Mouse (Mus musculus) heart, adult 2 months (tissue): ENCODE results near the gene Fibcd1. TPM values are rescaled to one million over a fixed set of nuclear protein-coding genes. Genes with fewer than 3 reads are reported as not detected.
A peak's percentile ranks its signal among the peaks of the same experiment; 100 is the strongest.

Experiments used
- DNase-seq, 2 experiments: peaks; one replicate each; pipeline ENCODE4 v3.0.0; 2021
- H3K27ac ChIP-seq: fragments of 200-600 bp; 2 replicates; pipeline ENCODE4 v1.8.1; 2022
- H3K27me3 ChIP-seq: fragments of 200-500 bp; 2 replicates; pipeline ENCODE4 v1.6.1; 2012; ENCODE audit warnings: mild to moderate bottlenecking, low read length, inconsistent platforms, mixed read lengths; ENCODE audit not compliant: control insufficient read depth, insufficient read depth
- H3K36me3 ChIP-seq: fragments of 200-500 bp; 2 replicates; pipeline ENCODE4 v1.6.1; 2012; ENCODE audit warnings: low read length, inconsistent platforms; ENCODE audit not compliant: control insufficient read depth, insufficient read depth
- H3K4me1 ChIP-seq: fragments of 200-500 bp; 2 replicates; pipeline ENCODE4 v1.6.1; 2011; ENCODE audit warnings: low read length; ENCODE audit not compliant: control insufficient read depth, insufficient read depth
- H3K4me3 ChIP-seq: fragments of 200-600 bp; 2 replicates; pipeline ENCODE4 v1.8.1; 2022
- H3K79me2 ChIP-seq: fragments of 200-500 bp; replicated peaks from 2 replicates; pipeline ENCODE4 v1.6.1; 2012; ENCODE audit warnings: mild to moderate bottlenecking, inconsistent platforms, low read length, moderate library complexity, mixed read lengths; ENCODE audit not compliant: control insufficient read depth, insufficient read depth
- H3K9ac ChIP-seq: fragments of 200-500 bp; 2 replicates; pipeline ENCODE4 v1.6.1; 2012; ENCODE audit warnings: low read depth, mild to moderate bottlenecking, control low read depth, inconsistent platforms, low read length, mixed read lengths
- CTCF ChIP-seq: fragments of 200-600 bp; IDR thresholded peaks from 2 replicates; pipeline ENCODE4 v1.8.1; 2022; ENCODE audit warnings: antibody characterized with exemption, mild to moderate bottlenecking, moderate library complexity
- EP300 ChIP-seq: fragments of 200-500 bp; IDR thresholded peaks from 2 replicates; pipeline ENCODE4 v1.6.1; 2011; ENCODE audit warnings: low read depth, low read length, control low read depth; ENCODE audit not compliant: insufficient read depth
- POLR2A ChIP-seq: fragments of 200-500 bp; IDR thresholded peaks from 2 replicates; pipeline ENCODE4 v1.6.1; 2011; ENCODE audit warnings: mild to moderate bottlenecking, low read depth, low read length, control low read depth; ENCODE audit not compliant: insufficient read depth
- WGBS: fragments of 180-500 bp; shearing (Covaris S2); methylation state at CpG from one replicate; pipeline ENCODE4 v1.1.7; 2018; 5-methylcytosine and 5-hydroxymethylcytosine counted together
- intact Hi-C: fragments of 180-260 bp; cut with DNase I; formaldehyde crosslinking; loops from one replicate; pipeline ENCODE4 v1.15.1; 2025
- polyA plus RNA-seq: library from polyadenylated mRNA; depleted of rRNA; stranded (reverse); fragments of >200 nt; gene quantifications from 2 replicates; pipeline ENCODE4 v1.2.3, GENCODE M21; 2012; rRNA removed
- total RNA-seq, 2 experiments: library from RNA; stranded (reverse); gene quantifications; 2 replicates each; pipeline ENCODE4 v1.2.3; 2021

Gene Fibcd1
- total and polyA plus RNA-seq, 3 experiments: not detected

DNA sequence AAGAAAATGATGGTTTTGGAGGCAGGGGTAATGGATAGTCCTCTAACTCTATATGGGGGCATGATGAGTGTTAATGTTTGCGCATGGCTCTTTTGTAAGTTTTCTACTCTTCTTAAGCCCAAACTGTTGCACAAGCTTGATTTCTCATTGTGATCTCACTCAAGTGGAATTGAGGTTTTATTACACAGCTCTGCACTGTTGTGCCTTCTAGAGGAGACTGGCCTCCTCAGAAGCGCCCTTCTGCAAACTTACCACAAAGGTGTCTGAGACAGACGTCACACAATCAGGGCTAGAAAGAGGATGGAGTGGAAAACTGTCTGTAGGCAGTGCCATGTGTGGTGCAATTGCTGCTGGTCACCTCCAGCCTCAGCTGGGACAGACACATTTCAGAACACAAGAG lies 69.3 kb downstream of the Fibcd1 start:
- H3K36me3 ChIP-seq: peaks cover 7% of the 10 kb centered on the region
- no peak for DNase-seq
- H3K27ac ChIP-seq: peak overlapping the region; percentile 60
- no peak overlapping the region for H3K4me3 ChIP-seq
- intact Hi-C loops: no loop called here
- no peak overlapping the region for H3K9ac ChIP-seq
- no peaks in the 10 kb centered on the region for H3K27me3 ChIP-seq
- WGBS: 75% methylated on average over 3 of the region's 3 CpGs
- peaks cover 17% of the 10 kb centered on the region for H3K4me1 ChIP-seq
- TF ChIP-seq CTCF (no peak), EP300 (no peak), POLR2A (no peak)
- H3K79me2 ChIP-seq: peaks cover 5% of the 10 kb centered on the region

- Histone ChIP-seq H3K4me3 (no peak overlapping the region; the same call in 1 of the 2 replicates), H3K9ac (peak overlapping the region; percentile 54), H3K36me3 (peaks cover 21% of the 10 kb centered on the region), H3K4me1 (peaks cover 42% of the 10 kb centered on the region), H3K27me3 (no peaks in the 10 kb centered on the region), H3K27ac (peak overlapping the region; percentile 91), H3K79me2 (peaks cover 8% of the 10 kb centered on the region)
- 2% methylated on average over 7 of the region's 7 CpGs for WGBS
- TF ChIP-seq CTCF (peak; percentile 50), EP300 (peak; percentile 86), POLR2A (no peak)
- DNase-seq: peak; percentile 77 to 86
- intact Hi-C loops: no loop called here
Observed at GRCm38 (mm10) chr2:31770781-31771441, 74.9 kb downstream of the Fibcd1 start.

- H3K79me2 ChIP-seq: peaks cover 4% of the 10 kb centered on the region
- peak overlapping the region; percentile 91 for H3K27ac ChIP-seq
- TF ChIP-seq CTCF: no peak
- no peak for TF ChIP-seq POLR2A
- peak; percentile 81 for TF ChIP-seq EP300
- DNase-seq: peak; percentile 85 to 88
- intact Hi-C loops: loop anchor here (1.0 kb wide), 1 partner anchor 8 kb away; no protein-coding TSS in a partner anchor
- peak overlapping the region; percentile 20 for H3K9ac ChIP-seq
- H3K4me3 ChIP-seq: peak overlapping the region; percentile 23; the same call in 1 of the 2 replicates
- H3K4me1 ChIP-seq: peaks cover 47% of the 10 kb centered on the region
- WGBS: 9% methylated on average over 6 of the region's 6 CpGs
- peaks cover 21% of the 10 kb centered on the region for H3K36me3 ChIP-seq
- H3K27me3 ChIP-seq: no peaks in the 10 kb centered on the region
Observed at GRCm38 (mm10) chr2:31769631-31770111, 76.1 kb downstream of the Fibcd1 start.

DNA sequence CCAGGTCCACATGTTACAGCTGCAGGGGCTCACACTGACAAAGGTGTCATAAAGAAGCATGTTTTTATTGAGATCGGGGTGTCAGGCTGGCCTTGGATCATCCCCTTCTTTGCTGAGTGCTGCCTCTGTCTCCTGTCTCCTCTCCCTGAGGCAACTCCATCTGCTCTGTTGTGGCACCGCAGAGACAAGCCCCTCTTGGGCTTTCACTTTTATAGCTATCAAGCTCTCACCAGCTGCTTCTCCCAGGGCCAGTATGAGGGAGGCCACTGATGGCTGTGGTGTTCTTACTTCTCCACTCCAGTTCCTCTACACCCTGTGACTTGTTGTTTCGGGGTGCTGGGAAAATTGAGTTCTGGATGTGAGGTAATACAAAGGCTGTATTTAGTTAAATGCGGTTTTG lies 76.7 kb downstream of the Fibcd1 start:
- 21% methylated on average over 4 of the region's 4 CpGs for WGBS
- no peak for DNase-seq
- Histone ChIP-seq H3K4me1 (peaks cover 47% of the 10 kb centered on the region), H3K27me3 (no peaks in the 10 kb centered on the region), H3K79me2 (peaks cover 4% of the 10 kb centered on the region), H3K4me3 (peak overlapping the region; percentile 23), H3K27ac (peak overlapping the region; percentile 91), H3K9ac (peak overlapping the region; percentile 60), H3K36me3 (peaks cover 21% of the 10 kb centered on the region)
- intact Hi-C loops: loop anchor here (1.0 kb wide), 1 partner anchor 8 kb away; no protein-coding TSS in a partner anchor
- no peak for TF ChIP-seq EP300
- TF ChIP-seq CTCF: no peak
- TF ChIP-seq POLR2A: no peak

- no peak overlapping the region for H3K4me3 ChIP-seq
- no peak overlapping the region for H3K9ac ChIP-seq
- TF ChIP-seq CTCF (no peak), POLR2A (no peak), EP300 (no peak)
- 54% methylated on average over 4 of the region's 4 CpGs for WGBS
- peak overlapping the region; percentile 18; the same call in 1 of the 2 replicates for H3K27ac ChIP-seq
- intact Hi-C loops: no loop called here
- H3K27me3 ChIP-seq: no peaks in the 10 kb centered on the region
- H3K4me1 ChIP-seq: peaks cover 46% of the 10 kb centered on the region
- H3K79me2 ChIP-seq: peaks cover 4% of the 10 kb centered on the region
- peak in 1 of 2 experiments; percentile 11 for DNase-seq
- peaks cover 30% of the 10 kb centered on the region for H3K36me3 ChIP-seq
Observed at GRCm38 (mm10) chr2:31767815-31768214, 78.0 kb downstream of the Fibcd1 start.

GRCm38 (mm10) chr2:31767104-31767503 lies 78.7 kb downstream of the Fibcd1 start:
- Histone ChIP-seq H3K27ac (no peak overlapping the region), H3K4me1 (peaks cover 48% of the 10 kb centered on the region), H3K79me2 (peaks cover 4% of the 10 kb centered on the region), H3K36me3 (peaks cover 34% of the 10 kb centered on the region), H3K9ac (0 out of 2 replicates have a peak overlapping the region, but pooled peaks have one; percentile 40), H3K27me3 (no peaks in the 10 kb centered on the region), H3K4me3 (no peak overlapping the region)
- DNase-seq: no peak
- WGBS: 93% methylated on average over 6 of the region's 6 CpGs
- intact Hi-C loops: no loop called here
- TF ChIP-seq POLR2A: no peak
- no peak for TF ChIP-seq CTCF
- no peak for TF ChIP-seq EP300

Other genes starting within 250 kb of the Fibcd1 start
- gene Prdm12, start 206.0 kb downstream of the Fibcd1 start, total RNA-seq: not detected
- not detected in 2 replicates for gene Prdm12, start 206.0 kb downstream of the Fibcd1 start, polyA plus RNA-seq
- gene Exosc2, start 175.3 kb downstream of the Fibcd1 start, total RNA-seq: 1 to 10 TPM; 8.7 to 9.0 TPM
- 5.5 and 13.1 TPM in 2 replicates for gene Exosc2, start 175.3 kb downstream of the Fibcd1 start, polyA plus RNA-seq
- 10 to 100 TPM; 29.4 to 31.8 TPM for gene Abl1, start 157.6 kb downstream of the Fibcd1 start, total RNA-seq
- 27.5 and 39.9 TPM in 2 replicates for gene Abl1, start 157.6 kb downstream of the Fibcd1 start, polyA plus RNA-seq
- gene Qrfp, start 35.4 kb downstream of the Fibcd1 start, total RNA-seq: not detected
- gene Qrfp, start 35.4 kb downstream of the Fibcd1 start, polyA plus RNA-seq: 0.04 TPM in 1 of 2 replicates, not detected in the other
- under 1 TPM; 0.36 to 0.57 TPM for gene Lamc3, start 41.3 kb upstream of the Fibcd1 start, total RNA-seq
- gene Lamc3, start 41.3 kb upstream of the Fibcd1 start, polyA plus RNA-seq: 1.2 and 2.3 TPM in 2 replicates
- gene Aif1l, start 104.1 kb upstream of the Fibcd1 start, total RNA-seq: 1 to 10 TPM; 2.4 to 2.7 TPM
- 4.2 and 4.6 TPM in 2 replicates for gene Aif1l, start 104.1 kb upstream of the Fibcd1 start, polyA plus RNA-seq
- gene Nup214, start 128.4 kb upstream of the Fibcd1 start, total RNA-seq: 10 to 100 TPM; 27.5 to 28.6 TPM
- 18.5 and 18.6 TPM in 2 replicates for gene Nup214, start 128.4 kb upstream of the Fibcd1 start, polyA plus RNA-seq
- gene Fam78a, start 238.9 kb upstream of the Fibcd1 start, total RNA-seq: 10 to 100 TPM; 15.9 to 19.1 TPM
- gene Fam78a, start 238.9 kb upstream of the Fibcd1 start, polyA plus RNA-seq: 18.7 and 24.9 TPM in 2 replicates
- 10 to 100 TPM; 33.6 to 33.8 TPM for gene Plpp7, start 249.5 kb upstream of the Fibcd1 start, total RNA-seq
- 56.3 and 62.1 TPM in 2 replicates for gene Plpp7, start 249.5 kb upstream of the Fibcd1 start, polyA plus RNA-seq